Mouse (Mus musculus) left cerebral cortex, adult 18-20 months (tissue): ENCODE results near the gene Gm17606. TPM values are rescaled to one million over a fixed set of nuclear protein-coding genes. Genes with fewer than 3 reads are reported as not detected.

ENCODE experiments used
- DNase-seq, 2 experiments: peaks; one replicate each; pipeline ENCODE4 v3.0.0; 2021 to 2022; ENCODE audit warnings: low spot score in 2 of 2, mixed read lengths in 1 of 2
- microRNA-seq, 2 experiments: library from miRNA; unstranded; fragments of <30 nt; microRNA quantifications; one replicate each; pipeline ENCODE4 v1.2.0; 2021
- total RNA-seq, 2 experiments: library from RNA; stranded (reverse); gene quantifications; 2 replicates each; pipeline ENCODE4 v1.2.3; 2021

Gene Gm17606
- total RNA-seq, 2 experiments from 2014 or later, result not detected

- no peak for DNase-seq
Measured at GRCm38 (mm10) chr14:54660009-54660408, 19.3 kb downstream of the Gm17606 start.

DNA sequence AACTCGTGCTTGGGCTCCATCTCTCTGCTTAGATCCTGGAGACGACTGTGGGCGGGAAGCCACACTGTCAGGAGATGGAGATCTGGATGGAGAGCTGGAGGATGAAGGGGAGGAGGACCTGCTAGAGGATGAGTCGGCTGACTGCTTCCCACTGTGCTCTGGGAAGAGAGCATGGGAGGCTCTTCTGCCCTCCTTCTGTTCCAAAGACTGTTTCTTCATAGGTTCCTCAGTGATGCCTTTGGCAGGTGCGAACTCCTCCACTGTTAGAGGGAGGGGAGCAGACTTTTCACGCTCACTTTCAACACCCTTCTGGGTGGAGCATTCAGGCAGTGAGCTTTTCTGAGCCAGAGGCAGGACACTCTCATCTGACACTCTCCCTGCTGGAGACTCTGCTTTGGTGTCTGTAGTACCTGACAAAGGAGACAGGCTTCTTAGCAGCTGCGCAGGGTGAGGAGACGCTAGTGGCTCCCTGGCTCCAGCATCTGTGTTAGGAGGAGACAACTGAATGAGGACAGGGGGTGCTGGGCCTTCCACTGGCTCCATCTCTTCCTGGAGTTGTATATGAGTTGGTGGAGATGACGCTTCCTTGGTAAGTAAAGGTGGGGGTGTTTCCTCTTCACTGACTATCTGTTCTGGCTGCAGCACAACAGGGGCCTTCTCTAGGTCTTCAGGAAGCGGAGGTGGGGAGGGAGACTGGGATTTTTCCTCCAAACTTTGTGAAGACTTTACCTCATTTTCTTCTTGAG is 23.9 kb downstream of the Gm17606 start:
- peak; percentile 59 to 77 for DNase-seq

GRCm38 (mm10) chr14:54669381-54669780 is 28.6 kb downstream of the Gm17606 start:
- DNase-seq, result peak; percentile 49 to 63

GRCm38 (mm10) chr14:54674317-54674716 is 33.6 kb downstream of the Gm17606 start:
- DNase-seq, result no peak

DNA sequence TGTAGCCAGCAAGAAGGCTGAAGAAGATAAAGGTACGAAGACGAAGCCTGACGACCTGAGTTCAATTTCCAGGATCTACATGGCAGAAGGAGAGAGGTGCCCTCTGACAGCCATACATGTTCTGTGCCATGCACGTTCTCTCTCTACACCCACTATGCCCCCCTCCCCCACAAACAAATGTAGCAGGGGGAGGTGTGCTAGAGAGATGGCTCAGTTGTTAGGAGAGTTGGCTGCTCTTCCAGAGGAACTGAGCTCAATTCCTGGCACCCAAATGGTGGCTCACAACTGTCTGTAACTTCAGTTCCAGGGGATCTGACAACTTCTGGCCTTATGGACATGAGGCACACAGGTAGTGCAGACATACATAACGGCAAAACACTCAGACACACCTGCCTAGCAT is 35.5 kb downstream of the Gm17606 start:
- DNase-seq, result no peak

DNA sequence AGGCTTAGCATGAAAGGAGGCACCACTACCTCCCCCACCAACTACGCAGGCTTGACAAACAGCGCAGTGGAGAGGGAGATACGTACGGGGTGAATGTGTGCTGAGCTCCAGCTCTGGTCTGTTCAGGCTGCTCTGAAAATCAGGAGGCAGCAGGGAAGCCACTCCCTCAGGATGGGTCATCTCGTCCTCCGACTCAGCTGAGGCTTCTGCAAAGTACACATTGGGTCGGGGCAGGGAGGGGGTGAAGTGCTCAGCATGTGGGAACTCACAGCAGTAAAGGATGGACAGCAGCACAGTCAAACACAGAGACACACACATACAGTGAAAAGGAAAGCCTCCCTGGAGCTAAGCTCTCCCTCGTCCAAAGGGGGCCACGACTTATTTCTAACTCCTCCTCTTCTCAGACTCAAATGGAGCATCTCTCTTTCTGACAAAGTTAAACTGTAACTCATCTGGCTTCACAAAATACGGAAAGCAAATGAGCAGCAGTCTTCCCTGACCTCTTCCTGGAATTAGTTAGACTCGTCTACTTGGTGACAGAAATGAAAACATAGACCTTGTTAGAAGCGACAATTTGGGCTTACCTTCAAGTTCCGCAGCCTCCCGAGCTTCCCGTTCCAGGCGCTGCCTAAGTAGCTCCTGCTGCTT is 38.0 kb downstream of the Gm17606 start:
- DNase-seq, result no peak

- no peak for DNase-seq
Measured at GRCm38 (mm10) chr14:54682396-54682795, 41.6 kb downstream of the Gm17606 start.

- DNase-seq, result no peak
Measured at GRCm38 (mm10) chr14:54685471-54685870, 44.7 kb downstream of the Gm17606 start.

GRCm38 (mm10) chr14:54686063-54686521 is 45.3 kb downstream of the Gm17606 start, which contains the start of gene 1700123O20Rik:
Gene 1700123O20Rik (plus strand): TSS chr14:54686216.
- peak in 1 of 2 experiments; percentile 67 for DNase-seq

DNA sequence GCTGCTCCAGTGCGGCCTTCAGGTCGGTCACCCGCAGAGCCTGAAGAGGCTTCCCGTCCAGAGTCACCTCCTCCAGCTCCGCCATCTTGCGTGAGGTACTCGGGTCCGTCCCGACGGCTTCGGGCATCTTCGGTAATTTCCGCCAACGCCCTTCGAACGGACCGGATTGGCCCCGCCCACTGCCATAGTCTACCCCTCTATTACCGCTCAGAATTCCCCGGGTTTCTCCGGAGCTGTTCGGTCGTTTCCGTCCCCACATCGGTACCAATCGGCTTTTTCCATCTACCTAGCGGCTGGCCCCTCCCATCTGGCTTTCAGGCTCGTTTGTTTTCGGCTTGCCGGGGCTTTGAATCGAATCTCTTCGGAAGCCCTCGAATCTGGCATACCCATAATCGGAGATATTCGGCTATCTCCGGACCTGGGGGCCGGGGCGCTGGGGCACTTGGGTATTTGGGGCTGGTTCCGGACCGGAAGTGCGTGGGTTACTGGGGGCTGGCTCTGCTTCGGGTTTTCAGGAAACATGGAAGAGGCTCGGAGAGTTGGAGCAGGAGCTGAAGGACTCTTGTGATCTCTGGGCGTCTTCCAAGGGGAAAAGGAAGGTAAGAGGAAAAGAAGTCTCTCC is 45.9 kb downstream of the Gm17606 start, which contains the start of gene Acin1:
Gene Acin1 (minus strand): TSS at position 410 of the 622 bp plus-strand sequence.
- DNase-seq, result peak; percentile 100

DNA sequence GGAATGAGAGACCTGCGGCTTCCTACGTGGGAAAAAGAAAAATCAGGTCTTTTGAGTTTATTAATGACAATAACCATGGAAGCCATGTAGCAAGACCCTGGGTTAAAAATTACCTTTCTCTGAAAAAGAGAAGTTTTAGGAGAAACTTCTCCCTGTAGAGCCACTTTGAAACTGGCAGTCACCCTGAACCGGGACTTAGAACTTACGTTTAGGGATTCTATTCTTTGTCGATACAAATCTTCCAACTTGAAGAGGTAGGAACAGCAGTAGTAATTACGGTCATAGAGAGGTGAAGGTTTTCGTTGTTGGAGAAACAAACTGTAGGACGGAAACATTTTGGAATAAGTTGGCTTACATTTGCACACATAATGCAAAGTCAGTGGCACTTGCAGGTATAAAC is 46.5 kb downstream of the Gm17606 start:
- no peak for DNase-seq

DNA sequence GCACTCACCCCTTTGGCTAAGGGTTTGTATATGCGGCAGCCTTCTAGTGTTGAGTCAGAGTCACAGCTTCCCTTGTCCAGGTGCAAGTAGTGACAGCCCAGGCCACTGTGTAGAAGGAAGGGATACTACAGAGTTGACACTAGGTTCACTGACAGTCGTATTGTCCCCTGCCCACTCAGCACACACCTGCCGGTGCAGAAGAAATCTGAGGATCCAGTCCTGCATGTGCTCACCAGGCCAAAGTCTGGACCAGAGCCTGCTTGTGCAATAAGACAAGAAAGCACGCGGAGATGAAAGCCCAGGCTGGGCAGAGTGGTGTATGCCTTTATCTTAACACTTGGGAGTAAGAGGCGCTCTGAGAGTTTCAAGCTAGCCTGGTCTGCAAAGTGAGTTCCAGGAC is 54.3 kb downstream of the Gm17606 start:
- no peak for DNase-seq

DNA sequence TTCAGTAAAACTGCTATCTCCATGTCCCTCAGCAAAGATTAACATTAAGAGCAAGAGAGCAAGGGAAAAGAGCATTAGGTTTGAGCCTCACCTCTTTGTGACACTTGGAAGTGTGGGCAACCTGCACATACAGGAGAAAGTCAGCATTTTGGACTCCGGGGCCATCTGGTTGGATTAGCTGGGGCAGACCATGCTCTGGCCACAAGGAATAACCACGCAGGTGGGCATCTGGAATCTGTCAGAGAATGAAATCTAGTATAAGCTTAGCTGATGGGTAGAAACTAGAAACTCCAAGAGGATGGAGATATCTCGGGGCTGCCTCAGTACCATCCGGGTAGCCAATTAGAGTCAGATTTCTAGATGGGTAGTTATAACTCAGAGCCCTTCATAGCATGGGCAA is 56.0 kb downstream of the Gm17606 start:
- no peak for DNase-seq

Small RNA genes within 50 kb of the gene (microRNA-seq; reads per million reads assigned to microRNA genes)
- gene Mir686 (0 reads per million in 2 experiments), gene Mir6948 (0.42 to 0.50 reads per million in 2 experiments)

Other genes starting within 250 kb of the Gm17606 start
- 1 to 10 TPM; 2.3 to 4.0 TPM for gene Slc7a7, start 223.2 kb upstream of the Gm17606 start, total RNA-seq
- 10 to 100 TPM; 89.2 to 93.8 TPM for gene Mrpl52, start 214.0 kb upstream of the Gm17606 start, total RNA-seq
- gene Mmp14, start 209.3 kb upstream of the Gm17606 start, total RNA-seq, result 10 to 100 TPM; 12.0 to 12.6 TPM
- 10 to 100 TPM; 21.1 to 22.2 TPM for gene Lrp10, start 176.8 kb upstream of the Gm17606 start, total RNA-seq
- gene Rem2, start 164.9 kb upstream of the Gm17606 start, total RNA-seq, result 1 to 10 TPM; 4.2 to 7.5 TPM
- 10 to 100 TPM; 48.8 to 49.7 TPM for gene Prmt5, start 123.4 kb upstream of the Gm17606 start, total RNA-seq
- 1 to 10 TPM; 1.5 to 2.0 TPM for gene Haus4, start 86.3 kb upstream of the Gm17606 start, total RNA-seq
- 1 to 10 TPM; 1.7 to 1.9 TPM for gene Ajuba, start 63.4 kb upstream of the Gm17606 start, total RNA-seq
- 1 to 10 TPM; 8.3 to 9.3 TPM for gene 4931414P19Rik, start 35.0 kb upstream of the Gm17606 start, total RNA-seq
- 100 to 1,000 TPM; 176 to 178 TPM for gene Psmb5, start 22.9 kb upstream of the Gm17606 start, total RNA-seq
- gene Psmb11, start 19.5 kb upstream of the Gm17606 start, total RNA-seq, result under 1 TPM in 1 of 2 experiments, not detected in 1; 0.16 TPM
- gene Cdh24, start 412 bp downstream of the Gm17606 start, total RNA-seq, result 1 to 10 TPM; 8.4 to 9.2 TPM
- gene 1700123O20Rik, start 45.3 kb downstream of the Gm17606 start, total RNA-seq, result 10 to 100 TPM; 22.9 to 25.8 TPM
- 100 to 1,000 TPM; 193 to 195 TPM for gene Acin1, start 46.0 kb downstream of the Gm17606 start, total RNA-seq
- gene Gm29776, start 57.9 kb downstream of the Gm17606 start, total RNA-seq, result not detected
- gene Cebpe, start 71.2 kb downstream of the Gm17606 start, total RNA-seq, result not detected
- 10 to 100 TPM; 48.7 to 52.5 TPM for gene Slc7a8, start 141.0 kb downstream of the Gm17606 start, total RNA-seq
- not detected for gene Rnf212b, start 173.2 kb downstream of the Gm17606 start, total RNA-seq
- gene Homez, start 230.0 kb downstream of the Gm17606 start, total RNA-seq, result 10 to 100 TPM; 20.6 to 21.9 TPM
- 10 to 100 TPM; 18.5 to 19.8 TPM for gene Ppp1r3e, start 236.6 kb downstream of the Gm17606 start, total RNA-seq
- 100 to 1,000 TPM; 140 to 142 TPM for gene Bcl2l2, start 242.4 kb downstream of the Gm17606 start, total RNA-seq
- gene Gm20521, start 242.5 kb downstream of the Gm17606 start, total RNA-seq, result not detected